Mouse (Mus musculus) intestine, postnatal 0 days (tissue): ENCODE results near the gene Aldh2. TPM values are rescaled to one million over a fixed set of nuclear protein-coding genes. Genes with fewer than 3 reads are reported as not detected.

ENCODE experiments used
- ATAC-seq: fragments of 200-750 bp; cut with Nextera tagmentation; 2 replicates; pipeline ENCODE4 v1.8.0; 2017; ENCODE audit warnings: mild to moderate bottlenecking, moderate TSS enrichment, moderate library complexity
- H3K27ac ChIP-seq: fragments of 300-500 bp; sonication (generic); 2 replicates; pipeline ENCODE4 v1.5.1; 2014; ENCODE audit warnings: mild to moderate bottlenecking, low read depth, low read length, moderate library complexity
- H3K27me3 ChIP-seq: fragments of 300-500 bp; sonication (generic); replicated peaks from 2 replicates; pipeline ENCODE4 v1.6.1; 2014; ENCODE audit warnings: low read length, mixed read lengths; ENCODE audit not compliant: control insufficient read depth, insufficient read depth
- H3K36me3 ChIP-seq: fragments of 300-500 bp; sonication (generic); 2 replicates; pipeline ENCODE4 v1.6.1; 2014; ENCODE audit warnings: mild to moderate bottlenecking, moderate library complexity; ENCODE audit not compliant: control insufficient read depth, insufficient read depth
- H3K4me1 ChIP-seq: fragments of 300-500 bp; sonication (generic); replicated peaks from 2 replicates; pipeline ENCODE4 v1.6.1; 2014; ENCODE audit warnings: antibody characterized with exemption, low read length, mixed read lengths; ENCODE audit not compliant: control insufficient read depth, insufficient read depth
- H3K4me2 ChIP-seq: fragments of 300-500 bp; sonication (generic); replicated peaks from 2 replicates; pipeline ENCODE4 v1.6.1; 2014; ENCODE audit warnings: low read depth, mild to moderate bottlenecking, moderate library complexity
- H3K4me3 ChIP-seq: fragments of 300-500 bp; sonication (generic); 2 replicates; pipeline ENCODE4 v1.5.1; 2014; ENCODE audit warnings: low read depth, low read length
- H3K9ac ChIP-seq: fragments of 300-500 bp; sonication (generic); 2 replicates; pipeline ENCODE4 v1.6.1; 2014; ENCODE audit warnings: mild to moderate bottlenecking, low read depth, low read length
- H3K9me3 ChIP-seq: fragments of 300-500 bp; sonication (generic); 2 replicates; pipeline ENCODE4 v1.6.1; 2016; ENCODE audit warnings: mixed run types; ENCODE audit not compliant: control insufficient read depth
- CTCF ChIP-seq: sonication (generic); IDR thresholded peaks from 2 replicates; pipeline ENCODE4 v1.5.1; 2016; ENCODE audit warnings: low read depth, mild to moderate bottlenecking, control low read depth, antibody characterized with exemption, moderate library complexity
- WGBS: fragments of 180-500 bp; shearing (Covaris S2); extraction: QIAGEN DNeasy Blood & Tissue Kit; methylation state at CpG from one replicate; pipeline ENCODE4 v1.1.7; 2014; 5-methylcytosine and 5-hydroxymethylcytosine counted together
- polyA plus RNA-seq: library from polyadenylated mRNA; unstranded; fragments of >200 nt; fragmentation: Nextera tagmentation; extraction: Ambion mirVana; gene quantifications from 2 replicates; pipeline ENCODE4 v1.2.1, GENCODE M21; 2015

Gene Aldh2
- polyA plus RNA-seq, 1 experiment from 2014 or later, result 181 TPM

- Histone ChIP-seq H3K4me3 (no peak overlapping the region), H3K9me3 (no peaks in the 10 kb centered on the region), H3K27ac (peak overlapping the region; percentile 15; the same call in 1 of the 2 replicates), H3K4me1 (peaks cover 3% of the 10 kb centered on the region; the same call in 1 of the 2 replicates), H3K36me3 (no peaks in the 10 kb centered on the region), H3K9ac (no peak overlapping the region), H3K27me3 (no peaks in the 10 kb centered on the region), H3K4me2 (peak overlapping the region; percentile 90)
- no peak for TF ChIP-seq CTCF
- ATAC-seq, result no peak
- WGBS, result 72% methylated on average over 11 of the region's 11 CpGs
Observed at GRCm38 (mm10) chr5:121591417-121592063, 2.1 kb downstream of the Aldh2 start.

GRCm38 (mm10) chr5:121589928-121590327 lies 3.7 kb downstream of the Aldh2 start:
- Histone ChIP-seq H3K27me3 (no peaks in the 10 kb centered on the region), H3K27ac (no peak overlapping the region), H3K36me3 (no peaks in the 10 kb centered on the region), H3K9ac (no peak overlapping the region), H3K9me3 (no peaks in the 10 kb centered on the region), H3K4me2 (no peak overlapping the region), H3K4me1 (no peaks in the 10 kb centered on the region; the same call in 1 of the 2 replicates), H3K4me3 (no peak overlapping the region)
- no peak for ATAC-seq
- WGBS, result 86% methylated on average over 6 of the region's 6 CpGs
- TF ChIP-seq CTCF, result no peak

- 0 out of 2 replicates have a peak, but pooled peaks cover 3% of the 10 kb centered on the region for H3K4me1 ChIP-seq
- no peak overlapping the region for H3K9ac ChIP-seq
- H3K9me3 ChIP-seq, result no peaks in the 10 kb centered on the region
- no peak for ATAC-seq
- H3K4me3 ChIP-seq, result no peak overlapping the region
- H3K27me3 ChIP-seq, result no peaks in the 10 kb centered on the region
- H3K4me2 ChIP-seq, result 0 out of 2 replicates have a peak overlapping the region, but pooled peaks have one; percentile 2
- peak overlapping the region; percentile 28; the same call in 1 of the 2 replicates for H3K27ac ChIP-seq
- H3K36me3 ChIP-seq, result no peaks in the 10 kb centered on the region
- no peak for TF ChIP-seq CTCF
- 47% methylated on average over 6 of the region's 6 CpGs for WGBS
Observed at GRCm38 (mm10) chr5:121586400-121587039, 7.1 kb downstream of the Aldh2 start.

- WGBS, result 93% methylated on average over 5 of the region's 5 CpGs
- H3K27ac ChIP-seq, result no peak overlapping the region
- TF ChIP-seq CTCF, result no peak
- no peak overlapping the region for H3K4me3 ChIP-seq
- H3K9ac ChIP-seq, result no peak overlapping the region
- 0 out of 2 replicates have a peak overlapping the region, but pooled peaks have one; percentile 2 for H3K4me2 ChIP-seq
- H3K9me3 ChIP-seq, result no peaks in the 10 kb centered on the region
- no peaks in the 10 kb centered on the region for H3K27me3 ChIP-seq
- H3K4me1 ChIP-seq, result 0 out of 2 replicates have a peak, but pooled peaks cover 3% of the 10 kb centered on the region
- no peaks in the 10 kb centered on the region for H3K36me3 ChIP-seq
- no peak for ATAC-seq
Observed at GRCm38 (mm10) chr5:121585699-121586098, 7.9 kb downstream of the Aldh2 start.

DNA sequence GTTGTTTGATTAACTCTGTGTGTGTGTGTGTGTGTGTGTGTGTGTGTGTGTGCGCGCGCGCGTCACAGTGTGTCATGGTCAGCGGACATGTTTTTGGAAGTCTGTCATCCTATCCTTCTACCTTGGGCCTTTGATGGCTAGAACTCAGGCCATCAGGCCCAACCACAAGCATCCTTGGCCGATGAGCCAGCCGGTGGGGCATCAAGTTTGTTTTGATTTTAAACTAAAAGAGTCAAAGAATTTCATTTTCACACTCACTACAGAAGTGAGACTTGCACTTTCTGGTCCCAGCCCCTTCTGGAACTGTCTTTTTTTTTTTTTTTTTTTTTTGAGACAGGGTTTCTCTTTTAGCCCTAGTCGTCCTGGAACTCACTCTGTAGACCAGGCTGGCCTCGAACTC lies 8.6 kb downstream of the Aldh2 start:
- H3K27me3 ChIP-seq, result no peaks in the 10 kb centered on the region
- TF ChIP-seq CTCF, result no peak

GRCm38 (mm10) chr5:121583765-121584501 lies 9.7 kb downstream of the Aldh2 start:
- H3K27me3 ChIP-seq, result no peaks in the 10 kb centered on the region
- 27% methylated on average over 12 of the region's 12 CpGs for WGBS
- H3K36me3 ChIP-seq, result peaks cover 16% of the 10 kb centered on the region
- 0 out of 2 replicates have a peak, but pooled peaks cover 3% of the 10 kb centered on the region for H3K4me1 ChIP-seq
- peak; percentile 93 for TF ChIP-seq CTCF
- peak overlapping the region; percentile 51 for H3K4me2 ChIP-seq
- peak overlapping the region; percentile 17 for H3K4me3 ChIP-seq
- H3K27ac ChIP-seq, result peak overlapping the region; percentile 86
- H3K9me3 ChIP-seq, result no peaks in the 10 kb centered on the region
- H3K9ac ChIP-seq, result peak overlapping the region; percentile 31; the same call in 1 of the 2 replicates
- ATAC-seq, result peak; percentile 94

More for the DNA sequence above, 8.6 kb downstream of the Aldh2 start:
- Histone ChIP-seq H3K9me3 (no peaks in the 10 kb centered on the region), H3K4me1 (0 out of 2 replicates have a peak, but pooled peaks cover 3% of the 10 kb centered on the region), H3K4me3 (no peak overlapping the region), H3K4me2 (no peak overlapping the region), H3K9ac (no peak overlapping the region), H3K36me3 (peaks cover 5% of the 10 kb centered on the region), H3K27ac (no peak overlapping the region)
- WGBS, result 94% methylated on average over 10 of the region's 10 CpGs
- no peak for ATAC-seq
